Mouse (Mus musculus): Measurements from ENCODE around the gene Galnt3.

- TF ChIP-seq GATA1 (IDR thresholded peaks at IDR 0.05; ENCODE audit: borderline replicate concordance, low read length) (no peak), FLI1 (IDR thresholded peaks at IDR 0.05; ENCODE audit: low read length) (no peak)
Measured at GRCm38 (mm10) chr2:66173134-66173533, 48.3 kb upstream of the Galnt3 start.
